ENCODE assay signal across 8 mouse cellular contexts in genomic region chr4:136454850-136455260, GRCm38 (mm10). TPM values are rescaled to one million over a fixed set of nuclear protein-coding genes. Genes with fewer than 3 reads are reported as not detected.
DNase-seq lines count a peak whose midpoint lies in the region; ATAC-seq lines count a peak whose summit lies in the region.

No protein-coding gene starts in this region.

- peak overlapping the region; percentile 15; the same call in 1 of the 2 replicates for H3K4me3 ChIP-seq in hindbrain, embryonic 15.5 days

- ATAC-seq in hindbrain, embryonic 15.5 days (ENCODE audit: low FRiP score, low read depth): no peak

- peaks cover 8% of the 10 kb centered on the region; the same call in 1 of the 2 replicates for H3K4me1 ChIP-seq in hindbrain, embryonic 15.5 days (replicated peaks)

- H3K27ac ChIP-seq in hindbrain, embryonic 15.5 days (replicated peaks): no peak overlapping the region

- 14% methylated on average over 10 of the region's 10 CpGs for WGBS in hindbrain, embryonic 15.5 days

- peaks cover 7% of the 10 kb centered on the region; the same call in 1 of the 2 replicates for H3K27me3 ChIP-seq in hindbrain, embryonic 15.5 days

- H3K9me3 ChIP-seq in hindbrain, embryonic 15.5 days: no peaks in the 10 kb centered on the region

- no peak overlapping the region for H3K9ac ChIP-seq in hindbrain, embryonic 15.5 days

- H3K4me2 ChIP-seq in hindbrain, embryonic 15.5 days: peak overlapping the region; percentile 45

- DNase-seq in R1 (ENCODE audit: low read depth, low spot score): peak; percentile 87
- DNase-seq in cerebellum, postnatal 25 days: peak; percentile 76 to 84
- DNase-seq in frontal cortex, postnatal 36 days (ENCODE audit: low spot score in 2 of 2): peak; percentile 81 to 84
- peak; percentile 72 to 76 for DNase-seq in layer of hippocampus, postnatal 36 days
- DNase-seq in lung, postnatal 4 days: peak; percentile 74 to 88
- peak; percentile 85 to 86 for DNase-seq in right cerebral cortex, adult 2 months (ENCODE audit: low spot score in 2 of 2)
- peak; percentile 74 to 77 for DNase-seq in urinary bladder, postnatal 36 days (ENCODE audit: low spot score in 2 of 2)

- H3K36me3 ChIP-seq in hindbrain, embryonic 15.5 days: no peaks in the 10 kb centered on the region

RNA-seq across cellular contexts. Expression of gene 6030445D17Rik, which starts 7.2 kb away (rescaled TPM):
- 0.33 and 0.51 TPM in 2 replicates for polyA plus RNA-seq in hindbrain, embryonic 15.5 days (2015; fragmentation: Nextera tagmentation; extraction: Ambion mirVana)
- under 1 TPM; 0.51 to 0.65 TPM for total RNA-seq in layer of hippocampus, postnatal 36 days (2021)

RNA-seq across cellular contexts. Expression of gene Luzp1, which starts 14.7 kb away (rescaled TPM):
- 58.1 and 61.2 TPM in 2 replicates for polyA plus RNA-seq in hindbrain, embryonic 15.5 days (2015; fragmentation: Nextera tagmentation; extraction: Ambion mirVana)
- 100 to 1,000 TPM in 1 of 2 experiments, 10 to 100 TPM in 1; 95.2 to 111 TPM for total RNA-seq in layer of hippocampus, postnatal 36 days (2021)

RNA-seq across cellular contexts. Expression of gene Htr1d, which starts 31.5 kb away (rescaled TPM):
- 1.9 and 3.3 TPM in 2 replicates for polyA plus RNA-seq in hindbrain, embryonic 15.5 days (2015; fragmentation: Nextera tagmentation; extraction: Ambion mirVana)
- under 1 TPM; 0.12 to 0.28 TPM for total RNA-seq in layer of hippocampus, postnatal 36 days (2021)
